In the genomic region with DNA sequence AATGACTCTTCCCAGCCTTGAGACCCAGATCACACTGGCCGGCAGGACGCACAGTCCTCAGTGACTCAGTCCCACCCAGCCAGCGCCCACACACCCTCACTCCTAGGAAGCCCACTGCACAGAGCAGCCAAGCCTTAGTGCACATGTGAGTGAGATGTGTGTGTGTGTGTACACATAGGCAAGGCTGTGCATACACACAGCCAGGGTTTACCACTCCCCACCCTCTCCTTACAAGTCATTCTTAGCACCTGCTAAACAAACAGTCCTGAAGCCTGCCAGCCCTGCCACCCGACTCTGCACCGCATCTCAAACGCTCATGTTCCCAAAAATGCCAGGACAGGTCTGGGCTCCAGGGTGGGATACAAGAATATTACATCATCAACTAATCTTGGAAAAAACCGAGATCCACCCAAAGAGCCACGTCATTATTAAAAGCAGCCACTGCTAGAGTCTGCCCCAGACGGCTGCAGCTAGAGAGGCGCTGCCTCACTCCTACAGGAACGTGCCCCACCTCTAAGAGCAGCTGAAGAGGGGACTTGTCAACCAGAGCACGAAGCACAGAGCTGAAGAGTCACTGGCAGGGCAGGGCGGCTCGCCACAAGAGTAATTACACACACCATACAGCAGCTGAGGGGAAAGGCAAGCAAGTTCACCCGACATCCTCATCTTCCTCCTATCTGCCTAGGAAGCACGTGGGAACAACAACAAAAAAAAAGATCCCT, we compare ENCODE assay signal across 8 mouse cellular contexts. TPM values are rescaled to one million over a fixed set of nuclear protein-coding genes. Genes with fewer than 3 reads are reported as not detected.
DNase-seq lines count a peak whose midpoint lies in the region.

No protein-coding gene starts in this region.

- H3K4me1 ChIP-seq in heart, embryonic 10.5 days, result peaks cover 89% of the 10 kb centered on the region

- intact Hi-C loops in heart, postnatal 25 days (cut with DNase I), result no loop called here

- H3K9me3 ChIP-seq in heart, embryonic 10.5 days, result no peaks in the 10 kb centered on the region

- WGBS in heart, embryonic 10.5 days, result 28% methylated on average over 16 of the region's 16 CpGs

- H3K27ac ChIP-seq in heart, embryonic 10.5 days, result peak overlapping the region; percentile 47

- H3K36me3 ChIP-seq in heart, embryonic 10.5 days, result no peaks in the 10 kb centered on the region

- no peak for DNase-seq in heart, embryonic 10.5 days (ENCODE audit: low spot score)
- no peak for DNase-seq in heart, postnatal 25 days (ENCODE audit: low spot score)
- DNase-seq in embryo, embryonic 10 days (ENCODE audit: low spot score), result peak; percentile 60
- peak; percentile 46 for DNase-seq in heart, postnatal 4 days
- DNase-seq in lung, postnatal 25 days (ENCODE audit: low spot score), result peak; percentile 81
- DNase-seq in cerebellum, adult 8-10 months, result no peak
- DNase-seq in cerebellum, adult 9-10 months, result no peak
- no peak for DNase-seq in spleen, adult 12 weeks (ENCODE audit: low spot score)

- H3K4me3 ChIP-seq in heart, embryonic 10.5 days, result peak overlapping the region; percentile 19; the same call in 1 of the 2 replicates

- no peaks in the 10 kb centered on the region for H3K27me3 ChIP-seq in heart, embryonic 10.5 days (ENCODE audit: insufficient read depth, poor library complexity, severe bottlenecking)

RNA-seq across cellular contexts. Expression of gene Vav2, which starts 12.7 kb away (rescaled TPM):
- polyA plus RNA-seq in heart, embryonic 10.5 days (2016; fragmentation: Nextera tagmentation; extraction: Ambion mirVana), result 5.1 and 8.1 TPM in 2 replicates
- 10 to 100 TPM; 12.7 to 13.6 TPM for total RNA-seq in heart, postnatal 25 days (2021)
- total RNA-seq in heart, postnatal 4 days (2021), result 10 to 100 TPM; 13.3 to 14.8 TPM

RNA-seq across cellular contexts. Expression of gene Brd3os, which starts 28.0 kb away (rescaled TPM):
- 2.3 and 3.3 TPM in 2 replicates for polyA plus RNA-seq in heart, embryonic 10.5 days (2016; fragmentation: Nextera tagmentation; extraction: Ambion mirVana)
- 1 to 10 TPM in 1 of 2 experiments, under 1 TPM in 1; 0.70 to 1.3 TPM for total RNA-seq in heart, postnatal 25 days (2021)
- total RNA-seq in heart, postnatal 4 days (2021), result 1 to 10 TPM in 1 of 2 experiments, under 1 TPM in 1; 0.90 to 1.1 TPM

Comparison
In these comparisons a context has a peak if more than half of its experiments do, and no peak if none do; other contexts are left out.
1. DNase-seq: peak in embryo, embryonic 10 days (single experiment), heart, postnatal 4 days (single experiment) and lung, postnatal 25 days (single experiment); none in heart, embryonic 10.5 days (single experiment), heart, postnatal 25 days (single experiment), cerebellum, adult 8-10 months (single experiment), cerebellum, adult 9-10 months (single experiment) and spleen, adult 12 weeks (single experiment).